Mouse (Mus musculus) mammary gland, adult 2 months (tissue): ENCODE results near the gene Vmn2r14. TPM values are rescaled to one million over a fixed set of nuclear protein-coding genes. Genes with fewer than 3 reads are reported as not detected.

Source experiments
- polyA plus RNA-seq: library from polyadenylated mRNA; depleted of rRNA; stranded (reverse); fragments of >200 nt; gene quantifications from 2 replicates; pipeline ENCODE4 v1.2.3, GENCODE M21; 2012; ENCODE audit warnings: low replicate concordance; rRNA removed

The Vmn2r14 gene
- polyA plus RNA-seq, result not detected in 2 replicates

GRCm38 (mm10) chr5:109224608-109225007 lies at the start of gene Vmn2r14:
Gene Vmn2r14, minus strand, starts transcription at chr5:109224708.

GRCm38 (mm10) chr5:109192099-109192498 lies 32.4 kb downstream of the Vmn2r14 start, which contains the start of gene Vmn2r13:
Gene Vmn2r13, minus strand, starts transcription at chr5:109192199.

Other genes with a start within 250 kb of the Vmn2r14 start
- not detected in 2 replicates for gene Vmn2r10, start 218.2 kb downstream of the Vmn2r14 start, polyA plus RNA-seq
- gene Vmn2r11, start 165.1 kb downstream of the Vmn2r14 start, polyA plus RNA-seq, result not detected in 2 replicates
- not detected in 2 replicates for gene Vmn2r12, start 126.8 kb downstream of the Vmn2r14 start, polyA plus RNA-seq
- gene Vmn2r13, start 32.5 kb downstream of the Vmn2r14 start, polyA plus RNA-seq, result not detected in 2 replicates
- gene Vmn2r15, start 72.9 kb upstream of the Vmn2r14 start, polyA plus RNA-seq, result not detected in 2 replicates
- gene Vmn2r16, start 105.5 kb upstream of the Vmn2r14 start, polyA plus RNA-seq, result not detected in 2 replicates
- not detected in 2 replicates for gene Vmn2r17, start 195.0 kb upstream of the Vmn2r14 start, polyA plus RNA-seq